Mouse (Mus musculus): Measurements from ENCODE around the gene 4930447F04Rik.

Gene 4930447F04Rik

GRCm38 (mm10) chrX:66304124-66304523, at the start of gene 4930447F04Rik:
Gene 4930447F04Rik (minus strand): TSS chrX:66304224.
- DNase-seq (ENCODE audit: low read depth, low spot score): no peak
